Mouse (Mus musculus): ENCODE data around the gene Arl14. TPM values are rescaled to one million over a fixed set of nuclear protein-coding genes. Genes with fewer than 3 reads are reported as not detected.

Arl14 gene
- polyA plus RNA-seq, 1 experiment = not detected

- TF ChIP-seq GATA1 (IDR thresholded peaks at IDR 0.05; ENCODE audit: low read length) = no peak
Measured at GRCm38 (mm10) chr3:69236491-69236890, 14.3 kb downstream of the Arl14 start.

GRCm38 (mm10) chr3:69238141-69238851 is 16.1 kb downstream of the Arl14 start:
- no peak for TF ChIP-seq GATA1 (IDR thresholded peaks at IDR 0.05; ENCODE audit: low read length)

GRCm38 (mm10) chr3:69239246-69239645 is 17.0 kb downstream of the Arl14 start:
- TF ChIP-seq GATA1 (IDR thresholded peaks at IDR 0.05; ENCODE audit: low read length) = no peak

- TF ChIP-seq GATA1 (IDR thresholded peaks at IDR 0.05; ENCODE audit: low read length) = no peak
Measured at GRCm38 (mm10) chr3:69241020-69241419, 18.8 kb downstream of the Arl14 start.

- no peak for TF ChIP-seq GATA1 (IDR thresholded peaks at IDR 0.05; ENCODE audit: low read length)
Measured at GRCm38 (mm10) chr3:69253096-69253866, 31.1 kb downstream of the Arl14 start.

- TF ChIP-seq GATA1 (IDR thresholded peaks at IDR 0.05; ENCODE audit: low read length) = no peak
Measured at GRCm38 (mm10) chr3:69254676-69255075, 32.5 kb downstream of the Arl14 start.

GRCm38 (mm10) chr3:69257049-69257699 is 35.0 kb downstream of the Arl14 start:
- TF ChIP-seq GATA1 (IDR thresholded peaks at IDR 0.05; ENCODE audit: low read length) = no peak

GRCm38 (mm10) chr3:69263010-69263643 is 40.9 kb downstream of the Arl14 start:
- no peak for TF ChIP-seq GATA1 (IDR thresholded peaks at IDR 0.05; ENCODE audit: low read length)

GRCm38 (mm10) chr3:69271812-69272211 is 49.6 kb downstream of the Arl14 start:
- TF ChIP-seq GATA1 (IDR thresholded peaks at IDR 0.05; ENCODE audit: low read length) = no peak

Other genes starting within 250 kb of the Arl14 start
- gene Ift80, start 217.8 kb upstream of the Arl14 start, polyA plus RNA-seq (2012) = 0.09 and 0.23 TPM in 2 replicates
- gene Smc4, start 217.7 kb upstream of the Arl14 start, polyA plus RNA-seq (2012) = 94.3 and 121 TPM in 2 replicates
- 7.9 and 11.3 TPM in 2 replicates for gene Trim59, start 177.7 kb upstream of the Arl14 start, polyA plus RNA-seq (2012)
- 14.2 and 19.3 TPM in 2 replicates for gene Kpna4, start 95.3 kb upstream of the Arl14 start, polyA plus RNA-seq (2012)
- gene Ppm1l, start 94.4 kb downstream of the Arl14 start, polyA plus RNA-seq (2012) = 3.2 and 4.0 TPM in 2 replicates